Mouse (Mus musculus): ENCODE results near the gene Med17. TPM values are rescaled to one million over a fixed set of nuclear protein-coding genes. Genes with fewer than 3 reads are reported as not detected.

The Med17 gene
- polyA plus RNA-seq, 1 experiment from 2014 or later: 30.1 TPM

DNA sequence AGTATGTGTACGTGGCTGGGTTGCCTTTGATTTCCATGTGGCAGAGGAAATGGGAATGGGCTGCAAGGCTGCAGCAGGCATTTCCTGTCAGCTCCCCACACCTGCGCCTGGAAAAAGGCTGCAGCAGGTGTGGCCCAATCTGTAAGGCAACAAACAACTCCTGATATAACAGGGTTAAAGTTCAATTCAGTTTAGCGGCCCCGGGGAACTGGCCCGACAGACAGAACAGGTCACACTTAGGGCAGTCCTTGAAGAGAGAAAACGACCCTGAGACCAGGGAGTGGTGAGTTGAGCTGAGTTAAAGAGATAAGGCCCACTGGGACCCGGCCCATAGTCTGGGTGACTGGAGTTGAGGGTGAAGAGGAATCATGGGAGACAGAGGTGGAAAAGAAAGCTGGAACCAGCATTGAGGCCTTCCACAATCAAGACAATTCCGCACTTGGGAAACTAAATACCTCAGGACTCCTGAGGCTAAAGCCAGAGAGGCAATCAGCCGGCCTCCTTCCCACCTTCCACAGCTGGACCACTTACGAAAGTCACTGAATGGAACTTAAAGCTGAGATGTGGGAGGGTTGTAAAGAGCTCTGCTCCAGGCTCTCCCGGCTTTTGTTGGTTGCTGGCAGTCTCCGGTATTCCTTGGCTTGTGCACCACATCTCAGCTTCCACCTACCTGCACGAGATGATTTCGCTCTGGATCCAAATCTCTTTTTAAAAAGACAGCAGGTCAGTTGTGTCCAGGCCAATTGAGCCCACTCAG, 34.2 kb downstream of the Med17 start:
- ATAC-seq (ENCODE audit: low read depth) (no peak), DNase-seq (ENCODE audit: low spot score) (no peak)
- H3K9ac ChIP-seq (ENCODE audit: low read depth, low read length): no peak overlapping the region
- no peaks in the 10 kb centered on the region for H3K9me3 ChIP-seq (ENCODE audit: control insufficient read depth, low read length)
- H3K4me1 ChIP-seq (ENCODE audit: control insufficient read depth, insufficient read depth, low read length): no peaks in the 10 kb centered on the region
- H3K27me3 ChIP-seq (replicated peaks; ENCODE audit: control insufficient read depth, insufficient read depth, low read length): no peaks in the 10 kb centered on the region
- H3K4me3 ChIP-seq (ENCODE audit: low read depth, low read length): no peak overlapping the region
- 63% methylated on average over 14 of the region's 14 CpGs for WGBS
- no peak overlapping the region for H3K4me2 ChIP-seq (ENCODE audit: low read depth, low read length)
- no peak overlapping the region for H3K27ac ChIP-seq (replicated peaks; ENCODE audit: low read depth, low read length)
- no peaks in the 10 kb centered on the region for H3K36me3 ChIP-seq (ENCODE audit: control insufficient read depth, insufficient read depth, low read length)

DNA sequence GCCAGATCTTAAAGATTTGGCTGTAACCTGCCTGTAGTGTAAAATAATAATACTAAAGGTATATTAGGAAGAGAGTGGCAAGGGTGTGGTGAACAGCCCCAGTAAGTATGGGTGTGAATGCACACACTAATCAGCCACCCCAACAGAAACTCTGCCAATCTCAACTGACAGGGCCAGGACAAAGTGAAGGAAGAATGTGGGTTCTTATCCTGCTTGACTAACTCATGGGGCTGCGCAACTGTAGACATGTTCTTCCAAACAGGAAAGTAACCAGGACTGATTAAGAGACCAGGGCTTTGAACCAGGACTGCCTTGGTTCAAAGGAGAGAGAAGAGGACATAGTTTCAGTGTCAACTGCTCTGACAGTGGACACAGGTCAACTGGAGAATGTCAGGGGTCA, 37.6 kb downstream of the Med17 start:
- DNase-seq (ENCODE audit: low spot score): no peak
- no peak overlapping the region for H3K27ac ChIP-seq (replicated peaks; ENCODE audit: low read depth, low read length)
- no peak overlapping the region for H3K9ac ChIP-seq (ENCODE audit: low read depth, low read length)
- no peaks in the 10 kb centered on the region for H3K9me3 ChIP-seq (ENCODE audit: control insufficient read depth, low read length)
- no peak overlapping the region for H3K4me3 ChIP-seq (ENCODE audit: low read depth, low read length)
- ATAC-seq (ENCODE audit: low read depth): no peak
- H3K4me1 ChIP-seq (ENCODE audit: control insufficient read depth, insufficient read depth, low read length): 0 out of 2 replicates have a peak, but pooled peaks cover 3% of the 10 kb centered on the region
- WGBS: 86% methylated on average over 1 of the region's 1 CpGs
- H3K4me2 ChIP-seq (ENCODE audit: low read depth, low read length): no peak overlapping the region
- H3K36me3 ChIP-seq (ENCODE audit: control insufficient read depth, insufficient read depth, low read length): no peaks in the 10 kb centered on the region
- no peaks in the 10 kb centered on the region for H3K27me3 ChIP-seq (replicated peaks; ENCODE audit: control insufficient read depth, insufficient read depth, low read length)

DNA sequence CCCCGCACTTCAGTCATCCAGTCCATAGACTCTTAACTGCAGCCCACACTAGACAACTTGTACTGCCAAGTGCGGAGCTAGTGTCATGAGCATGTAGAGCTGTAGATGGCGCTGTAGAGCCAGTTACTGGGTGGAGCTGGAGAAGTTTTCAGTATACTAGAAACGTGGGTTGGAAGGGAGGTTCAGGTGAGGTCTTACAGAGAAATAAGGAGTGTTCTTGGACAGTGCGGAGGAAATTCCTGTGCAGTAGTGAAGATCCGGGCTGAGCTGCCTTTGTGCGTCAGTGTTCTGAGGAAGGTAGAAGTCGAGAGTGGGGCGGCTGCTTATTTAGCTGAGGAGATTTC, 38.2 kb downstream of the Med17 start:
- WGBS: 49% methylated on average over 9 of the region's 9 CpGs
- no peaks in the 10 kb centered on the region for H3K27me3 ChIP-seq (replicated peaks; ENCODE audit: control insufficient read depth, insufficient read depth, low read length)
- H3K4me3 ChIP-seq (ENCODE audit: low read depth, low read length): no peak overlapping the region
- DNase-seq (ENCODE audit: low spot score): peak; percentile 45
- H3K27ac ChIP-seq (replicated peaks; ENCODE audit: low read depth, low read length): no peak overlapping the region
- H3K36me3 ChIP-seq (ENCODE audit: control insufficient read depth, insufficient read depth, low read length): no peaks in the 10 kb centered on the region
- no peak overlapping the region for H3K4me2 ChIP-seq (ENCODE audit: low read depth, low read length)
- no peak overlapping the region for H3K9ac ChIP-seq (ENCODE audit: low read depth, low read length)
- no peaks in the 10 kb centered on the region for H3K9me3 ChIP-seq (ENCODE audit: control insufficient read depth, low read length)
- no peak for ATAC-seq (ENCODE audit: low read depth)
- 0 out of 2 replicates have a peak, but pooled peaks cover 3% of the 10 kb centered on the region for H3K4me1 ChIP-seq (ENCODE audit: control insufficient read depth, insufficient read depth, low read length)

DNA sequence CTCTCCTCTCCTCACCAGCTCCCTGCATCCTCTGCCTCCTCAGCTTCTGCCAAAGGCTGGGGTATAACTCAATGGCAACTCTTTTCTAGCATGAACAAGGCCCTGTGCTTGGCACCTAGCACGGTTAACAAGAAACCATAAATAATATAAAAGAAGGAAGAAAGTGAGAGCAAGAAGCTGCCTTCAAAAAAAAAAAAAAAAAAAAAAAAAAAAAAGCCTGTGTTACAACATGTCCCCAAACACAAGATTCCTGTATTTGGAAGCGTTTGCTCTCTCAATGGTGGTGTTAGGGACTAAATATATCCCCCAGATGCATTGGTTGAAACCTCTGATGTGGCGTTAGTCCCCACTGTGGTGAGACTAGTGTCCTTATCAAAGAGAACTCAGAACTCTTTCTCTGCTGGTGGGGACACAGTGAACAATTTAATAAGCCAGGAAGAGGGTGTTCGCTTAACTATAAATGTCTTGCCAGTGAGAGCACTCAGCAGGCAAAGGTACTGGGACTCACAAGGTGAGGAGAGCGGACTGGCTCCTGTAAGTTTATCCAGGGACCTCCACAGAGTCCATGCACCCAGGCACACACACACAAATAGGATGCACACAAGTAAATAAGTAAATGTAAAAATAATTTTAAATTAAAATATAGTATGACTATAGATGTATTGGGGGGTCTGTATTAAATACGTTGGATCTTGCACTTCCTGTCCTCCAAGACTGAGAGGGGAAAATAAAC, 38.7 kb downstream of the Med17 start:
- no peak overlapping the region for H3K9ac ChIP-seq (ENCODE audit: low read depth, low read length)
- H3K4me1 ChIP-seq (ENCODE audit: control insufficient read depth, insufficient read depth, low read length): 0 out of 2 replicates have a peak, but pooled peaks cover 3% of the 10 kb centered on the region
- no peaks in the 10 kb centered on the region for H3K27me3 ChIP-seq (replicated peaks; ENCODE audit: control insufficient read depth, insufficient read depth, low read length)
- no peak overlapping the region for H3K4me2 ChIP-seq (ENCODE audit: low read depth, low read length)
- WGBS: 70% methylated on average over 6 of the region's 6 CpGs
- ATAC-seq (ENCODE audit: low read depth) (no peak), DNase-seq (ENCODE audit: low spot score) (no peak)
- H3K27ac ChIP-seq (replicated peaks; ENCODE audit: low read depth, low read length): no peak overlapping the region
- H3K4me3 ChIP-seq (ENCODE audit: low read depth, low read length): no peak overlapping the region
- H3K36me3 ChIP-seq (ENCODE audit: control insufficient read depth, insufficient read depth, low read length): no peaks in the 10 kb centered on the region
- no peaks in the 10 kb centered on the region for H3K9me3 ChIP-seq (ENCODE audit: control insufficient read depth, low read length)

DNA sequence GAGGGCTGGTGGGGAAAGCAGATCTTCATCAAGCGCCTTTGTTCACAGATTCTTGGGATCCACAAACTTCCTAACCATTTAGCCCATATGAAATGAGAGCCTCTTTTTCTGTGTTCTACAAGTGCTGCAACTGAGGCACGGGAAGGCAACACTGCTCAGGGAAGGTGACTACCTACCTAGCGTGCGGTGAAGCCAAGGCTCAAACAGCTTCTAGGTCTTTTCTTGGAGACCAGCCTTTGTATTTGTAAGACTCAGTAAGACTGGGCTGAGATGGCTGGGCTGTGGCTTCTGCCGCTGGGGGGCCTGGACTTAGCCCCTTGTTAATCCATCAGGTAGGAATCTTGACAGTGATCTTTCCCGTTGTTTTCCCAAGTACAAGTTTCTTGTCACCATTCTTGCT, 39.7 kb downstream of the Med17 start:
- no peak overlapping the region for H3K27ac ChIP-seq (replicated peaks; ENCODE audit: low read depth, low read length)
- H3K4me2 ChIP-seq (ENCODE audit: low read depth, low read length): no peak overlapping the region
- DNase-seq (ENCODE audit: low spot score): no peak
- no peak overlapping the region for H3K9ac ChIP-seq (ENCODE audit: low read depth, low read length)
- H3K4me1 ChIP-seq (ENCODE audit: control insufficient read depth, insufficient read depth, low read length): 0 out of 2 replicates have a peak, but pooled peaks cover 3% of the 10 kb centered on the region
- no peaks in the 10 kb centered on the region for H3K27me3 ChIP-seq (replicated peaks; ENCODE audit: control insufficient read depth, insufficient read depth, low read length)
- H3K9me3 ChIP-seq (ENCODE audit: control insufficient read depth, low read length): no peaks in the 10 kb centered on the region
- no peak for ATAC-seq (ENCODE audit: low read depth)
- H3K36me3 ChIP-seq (ENCODE audit: control insufficient read depth, insufficient read depth, low read length): no peaks in the 10 kb centered on the region
- no peak overlapping the region for H3K4me3 ChIP-seq (ENCODE audit: low read depth, low read length)
- WGBS: 97% methylated on average over 6 of the region's 6 CpGs

DNA sequence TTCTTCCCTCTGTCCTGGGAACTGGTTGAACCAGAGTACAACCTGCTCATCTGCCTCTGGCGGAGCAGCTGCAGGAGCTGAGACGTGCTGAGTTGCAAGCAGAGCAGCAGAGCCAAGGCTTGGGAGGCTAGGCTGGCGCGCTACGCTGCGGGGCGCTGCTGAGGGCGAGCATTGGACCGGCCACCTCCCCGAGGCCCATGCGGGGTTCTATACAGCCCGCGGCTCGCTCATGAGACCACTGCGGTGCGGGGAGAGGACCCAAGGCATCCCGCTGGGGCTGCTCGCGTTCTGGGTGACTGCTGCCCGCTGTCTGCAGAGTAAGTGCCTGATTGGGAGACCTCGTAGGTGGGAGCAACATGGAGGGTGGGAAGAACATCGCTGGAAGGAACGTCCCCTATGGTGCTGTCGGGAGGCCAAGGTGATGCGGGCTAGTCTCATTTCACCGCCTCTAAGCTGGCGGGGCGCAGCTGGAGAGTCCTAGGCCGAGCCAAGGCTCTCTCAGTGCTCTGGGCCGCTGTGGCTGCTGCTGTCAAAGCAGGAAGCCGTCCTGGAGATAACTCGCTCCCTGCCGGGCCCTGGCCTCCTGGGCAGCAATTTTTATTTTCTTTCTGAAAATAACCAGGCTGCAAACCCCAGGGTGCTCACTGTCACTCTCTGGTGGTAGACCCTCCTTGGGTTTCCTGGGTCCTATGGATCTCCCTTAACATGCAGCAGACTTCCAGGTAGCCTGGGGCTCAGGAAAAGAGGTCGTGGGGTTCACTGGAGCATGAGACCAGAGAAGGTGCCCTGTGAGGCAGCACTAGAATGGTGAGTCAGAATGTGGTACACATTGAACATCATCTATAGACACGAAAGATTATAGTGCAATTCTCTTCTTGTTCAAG, 40.4 kb downstream of the Med17 start, which contains the start of gene Vstm5:
Gene Vstm5 (plus strand): TSS at position 4 of the 884 bp plus-strand sequence.
- Histone ChIP-seq H3K27ac (replicated peaks; ENCODE audit: low read depth, low read length) (peak within 1 kb of the TSS; percentile 29; the same call in 1 of the 2 replicates), H3K9me3 (ENCODE audit: control insufficient read depth, low read length) (no peaks in the 10 kb centered on the region), H3K4me1 (ENCODE audit: control insufficient read depth, insufficient read depth, low read length) (0 out of 2 replicates have a peak, but pooled peaks cover 3% of the 10 kb centered on the region), H3K36me3 (ENCODE audit: control insufficient read depth, insufficient read depth, low read length) (no peaks in the 10 kb centered on the region), H3K4me3 (ENCODE audit: low read depth, low read length) (peak within 1 kb of the TSS; percentile 48), H3K4me2 (ENCODE audit: low read depth, low read length) (peak within 1 kb of the TSS; percentile 81), H3K9ac (ENCODE audit: low read depth, low read length) (peak within 1 kb of the TSS; percentile 66), H3K27me3 (replicated peaks; ENCODE audit: control insufficient read depth, insufficient read depth, low read length) (no peaks in the 10 kb centered on the region)
- DNase-seq (ENCODE audit: low spot score) (peak; percentile 84), ATAC-seq (ENCODE audit: low read depth) (peak; percentile 90)
- WGBS: 6% methylated on average over 28 of the region's 35 CpGs

DNA sequence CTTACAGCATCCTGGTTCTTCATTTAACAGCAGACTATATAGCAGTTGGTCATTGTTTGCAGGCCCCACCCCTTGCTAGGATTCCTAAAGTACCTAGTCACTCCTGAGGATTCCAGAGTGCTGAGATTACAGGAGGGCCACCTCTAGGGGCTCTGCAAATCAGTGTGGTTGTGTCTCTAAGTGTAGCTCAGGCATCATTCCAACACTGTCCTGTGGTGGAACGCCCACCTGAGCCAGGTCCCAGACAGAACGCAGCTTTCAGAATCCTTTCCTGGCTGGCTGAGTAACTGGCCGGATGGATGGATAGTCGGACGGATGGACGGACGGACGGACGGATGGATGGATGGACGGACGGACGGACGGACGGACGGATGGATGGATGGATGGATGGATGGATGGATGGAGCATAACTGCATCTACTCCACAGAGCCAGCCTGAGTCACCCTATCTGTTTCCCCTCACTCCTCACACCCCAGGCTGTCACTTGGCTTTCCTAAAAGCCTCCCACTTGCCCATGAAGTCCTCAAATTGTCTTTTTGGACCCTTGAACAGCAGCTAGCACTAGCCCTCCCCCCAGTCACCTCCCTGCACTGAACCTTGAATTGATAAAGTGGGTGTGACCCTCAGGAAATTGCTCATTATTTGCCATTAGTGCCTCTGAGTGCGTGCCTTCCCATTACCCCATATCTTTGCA, 41.3 kb downstream of the Med17 start:
- H3K9ac ChIP-seq (ENCODE audit: low read depth, low read length): peak overlapping the region; percentile 66

More for the DNA sequence above, 41.3 kb downstream of the Med17 start:
- no peaks in the 10 kb centered on the region for H3K9me3 ChIP-seq (ENCODE audit: control insufficient read depth, low read length)
- H3K36me3 ChIP-seq (ENCODE audit: control insufficient read depth, insufficient read depth, low read length): no peaks in the 10 kb centered on the region
- peak overlapping the region; percentile 48 for H3K4me3 ChIP-seq (ENCODE audit: low read depth, low read length)
- DNase-seq (ENCODE audit: low spot score) (peak; percentile 18), ATAC-seq (ENCODE audit: low read depth) (no peak; the same call in 1 of the 2 replicates)
- H3K27me3 ChIP-seq (replicated peaks; ENCODE audit: control insufficient read depth, insufficient read depth, low read length): no peaks in the 10 kb centered on the region
- H3K27ac ChIP-seq (replicated peaks; ENCODE audit: low read depth, low read length): no peak overlapping the region
- peak overlapping the region; percentile 81 for H3K4me2 ChIP-seq (ENCODE audit: low read depth, low read length)
- WGBS: 63% methylated on average over 16 of the region's 16 CpGs
- H3K4me1 ChIP-seq (ENCODE audit: control insufficient read depth, insufficient read depth, low read length): 0 out of 2 replicates have a peak, but pooled peaks cover 3% of the 10 kb centered on the region

Measured in embryonic facial prominence, embryonic 14.5 days (tissue).